Mouse (Mus musculus) right cerebral cortex, postnatal 4 days (tissue): ENCODE data around the gene Zbed5.
"Not testable (repeated sequence)": the region's sequence is repeated elsewhere in the genome, so short reads cannot be mapped to it uniquely, and the experiment has no call there.

Source experiments
- DNase-seq: peaks from one replicate; pipeline ENCODE4 v3.0.0-alpha.2; 2022

Gene Zbed5

DNA sequence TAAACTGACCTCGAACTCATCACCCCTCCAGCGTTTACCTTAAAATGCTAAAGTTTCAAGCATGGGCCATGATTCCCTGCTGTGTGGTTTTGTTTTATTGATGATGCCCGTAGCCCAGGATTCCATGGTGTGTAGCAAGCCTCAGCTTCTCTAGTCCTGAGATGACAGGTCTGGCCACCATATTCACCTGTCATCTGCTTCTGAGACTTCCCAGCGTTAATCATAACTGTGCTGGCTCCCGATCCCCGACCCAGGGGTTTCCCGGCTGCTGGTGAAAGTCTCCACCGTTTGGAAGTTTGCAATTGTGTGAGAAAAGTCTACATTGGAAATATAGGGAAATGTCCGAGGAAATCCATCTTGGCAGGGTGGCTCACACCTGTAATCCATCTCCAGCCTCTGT lies 13.6 kb downstream of the Zbed5 start:
- no peak for DNase-seq

DNA sequence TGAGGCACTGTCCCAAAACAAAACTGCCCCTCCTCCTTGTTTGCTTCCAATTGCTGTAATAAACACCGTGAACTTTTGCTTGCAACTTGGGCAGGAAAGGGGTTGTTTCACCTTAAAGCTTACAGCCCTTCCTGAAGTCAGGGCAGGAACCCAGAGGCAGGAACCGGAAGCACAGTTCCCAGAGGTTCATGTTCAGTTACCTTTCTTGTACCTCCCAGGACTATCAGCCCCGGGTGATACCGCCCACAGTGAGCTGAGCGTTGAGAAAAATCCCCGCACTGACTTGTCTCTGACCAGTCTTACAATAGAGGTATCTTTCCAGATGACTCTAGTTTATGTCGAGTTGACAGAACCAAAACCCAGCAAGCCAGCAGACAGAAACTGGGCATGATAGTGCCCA lies 14.1 kb downstream of the Zbed5 start:
- DNase-seq = no peak

DNA sequence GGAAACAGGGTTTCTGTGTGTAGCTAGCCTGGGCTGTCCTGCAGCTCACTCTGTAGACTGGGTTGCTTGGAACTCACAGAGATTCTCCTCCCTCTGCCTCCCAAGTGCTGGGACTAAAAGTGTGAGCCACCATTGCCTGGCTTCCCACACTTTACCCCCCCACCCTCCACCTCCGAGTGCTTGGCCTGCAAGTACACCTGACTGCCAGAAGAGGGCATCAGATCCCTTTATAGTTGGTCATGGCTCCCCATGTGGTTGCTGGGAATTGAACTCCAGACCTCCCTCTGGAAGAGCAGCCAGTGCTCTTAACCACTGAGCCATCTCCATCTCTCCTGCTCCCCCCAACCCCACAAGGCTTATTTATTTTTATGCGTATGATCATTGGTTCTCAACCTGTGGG lies 18.5 kb downstream of the Zbed5 start:
- no peak for DNase-seq

DNA sequence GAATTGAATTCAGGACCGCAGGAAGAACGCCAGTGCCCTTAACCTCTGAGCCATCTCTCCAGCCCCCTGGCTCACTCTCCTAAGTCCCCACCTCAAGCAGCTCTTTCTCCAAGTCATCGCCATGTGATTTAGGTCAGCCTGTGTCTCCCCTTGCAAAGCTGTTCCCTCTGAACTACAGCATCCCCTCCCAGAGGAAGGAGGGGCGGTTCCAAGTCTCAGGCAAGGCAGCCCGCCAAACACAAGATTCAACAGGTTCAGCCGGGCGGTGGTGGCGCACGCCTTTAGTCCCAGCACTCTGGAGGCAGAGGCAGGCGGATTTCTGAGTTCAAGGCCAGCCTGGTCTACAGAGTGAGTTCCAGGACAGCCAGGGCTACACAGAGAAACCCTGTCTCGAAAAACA lies 20.0 kb downstream of the Zbed5 start:
- not testable (repeated sequence) for DNase-seq

DNA sequence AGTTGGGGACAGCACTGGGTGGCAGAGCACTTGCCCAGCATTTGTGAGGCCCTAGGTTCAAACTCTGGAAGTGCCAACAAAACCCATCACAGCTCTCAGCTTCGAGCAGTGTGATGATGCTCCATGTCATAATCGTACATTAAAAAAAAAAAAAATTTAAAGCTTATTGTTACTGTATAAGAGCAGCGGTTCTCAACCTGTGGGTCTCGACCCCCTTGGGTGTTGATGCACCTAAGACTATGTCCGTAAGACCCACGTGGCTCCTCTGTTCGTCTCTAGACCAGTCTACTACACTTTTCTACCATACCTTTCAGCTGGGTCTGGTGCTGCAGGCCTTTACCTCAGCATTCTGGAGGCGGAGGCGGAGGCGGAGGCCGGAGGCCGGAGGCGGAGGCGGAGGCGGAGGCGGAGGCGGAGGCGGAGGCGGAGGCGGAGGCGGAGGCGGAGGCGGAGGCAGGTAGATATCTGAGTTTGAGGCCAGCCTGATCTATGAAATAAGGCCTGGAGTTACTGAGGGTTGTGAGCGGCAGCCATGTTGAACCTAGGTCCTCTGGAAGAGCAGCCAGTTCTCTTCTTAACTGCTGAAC lies 22.6 kb downstream of the Zbed5 start:
- DNase-seq = no peak

DNA sequence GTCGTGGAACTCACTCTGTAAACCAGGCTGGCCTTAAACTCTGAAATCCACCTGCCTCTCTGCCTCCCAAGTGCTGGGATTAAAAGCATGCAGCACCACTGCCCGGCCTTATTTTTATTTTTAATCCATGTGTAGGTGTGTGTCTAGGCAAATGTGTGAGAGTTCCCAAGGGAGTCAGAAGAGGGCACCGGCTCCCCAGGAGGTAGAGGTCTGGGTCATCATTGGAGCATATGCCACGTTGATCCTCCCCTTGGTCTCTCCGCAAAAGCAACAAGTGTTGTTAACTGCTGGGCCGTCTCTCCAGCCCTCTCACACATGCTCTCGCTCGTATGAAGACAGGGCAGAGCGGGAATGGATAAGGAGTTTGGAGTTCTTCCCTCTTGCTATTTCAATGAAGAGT lies 23.2 kb downstream of the Zbed5 start:
- DNase-seq = no peak

DNA sequence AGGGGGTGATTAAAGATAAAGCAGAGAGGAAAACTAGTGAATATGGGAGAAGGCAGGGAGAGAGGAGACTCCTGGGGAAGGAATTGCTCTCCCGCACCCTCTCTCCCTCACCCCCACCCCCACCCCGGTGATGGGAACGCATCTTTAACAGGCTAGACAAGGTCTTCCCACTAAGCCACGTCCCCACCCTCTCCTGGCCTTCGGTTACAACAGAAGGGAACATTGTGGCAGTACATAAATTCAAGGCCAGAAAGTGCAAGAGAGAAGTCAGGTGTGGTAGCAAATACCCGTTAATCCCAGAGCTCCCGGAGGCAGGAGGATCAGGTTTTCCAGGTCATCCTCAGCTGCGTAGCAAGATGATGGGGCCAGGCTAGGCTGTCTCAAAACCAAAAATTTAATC lies 23.8 kb downstream of the Zbed5 start:
- DNase-seq = no peak

DNA sequence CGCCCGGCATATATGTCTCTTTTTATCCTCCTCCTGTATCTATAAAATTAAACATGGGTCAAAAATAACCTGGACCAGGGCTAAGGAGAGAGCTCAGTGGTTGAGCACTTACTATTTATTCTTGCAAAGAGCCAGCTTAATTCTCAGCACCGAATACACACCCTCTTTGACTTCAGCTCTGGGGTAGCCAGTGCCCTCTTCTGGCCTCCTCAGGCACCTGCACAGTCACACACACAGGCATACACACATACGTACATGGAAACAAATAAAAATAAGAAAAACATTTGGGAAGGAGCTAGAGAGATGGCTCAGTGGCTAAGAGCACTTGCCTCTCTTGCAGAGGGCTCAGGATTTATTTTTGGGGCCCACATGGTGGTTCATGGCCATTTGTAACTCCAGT lies 26.4 kb downstream of the Zbed5 start:
- DNase-seq = no peak

DNA sequence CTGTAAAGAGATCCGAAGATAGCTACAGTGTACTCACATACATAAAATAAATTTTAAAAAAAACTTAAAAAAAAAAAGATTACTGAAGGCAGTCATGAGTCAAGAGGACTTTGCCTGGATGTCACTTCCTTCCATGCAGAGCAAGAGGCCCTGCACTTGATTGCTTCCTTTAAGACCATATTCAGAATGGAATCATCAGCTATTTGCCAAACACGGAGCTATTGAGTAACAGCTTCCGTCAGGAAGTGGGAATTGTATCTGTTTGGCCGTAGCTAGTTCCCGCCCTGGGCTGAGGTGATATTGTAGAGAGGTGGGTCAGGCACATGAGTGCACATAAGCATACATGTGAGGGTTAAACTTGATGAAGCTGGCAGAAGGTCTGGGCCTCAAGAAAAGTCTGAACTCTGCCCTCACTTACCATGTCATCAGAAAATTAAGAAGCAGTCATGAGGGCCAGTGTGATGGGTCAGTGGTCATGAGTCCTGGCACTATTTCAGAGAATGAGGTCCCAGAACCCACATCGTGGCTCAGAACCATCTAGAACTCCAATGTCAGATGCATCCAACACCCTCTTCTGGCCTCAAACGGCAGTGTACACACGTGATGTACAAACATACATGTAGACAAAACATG lies 29.4 kb downstream of the Zbed5 start:
- no peak for DNase-seq

DNA sequence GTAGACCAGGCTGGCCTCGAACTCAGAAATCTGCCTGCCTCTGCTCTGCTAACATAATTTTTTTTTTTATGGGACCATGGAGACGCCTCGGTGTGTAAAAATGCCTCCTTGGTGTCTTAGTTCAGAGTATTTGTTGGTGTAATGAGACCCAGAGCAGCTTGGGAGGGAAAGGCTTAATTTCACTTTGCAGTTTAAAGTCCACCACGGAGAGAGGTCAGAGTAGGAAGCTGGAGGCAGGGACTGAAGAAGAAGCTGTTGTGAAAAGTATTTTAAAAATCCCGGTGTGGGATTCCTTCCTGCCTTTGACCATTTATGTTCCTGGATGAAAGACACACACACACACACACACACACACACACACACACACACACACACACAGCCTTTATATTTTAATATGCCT lies 30.4 kb downstream of the Zbed5 start:
- DNase-seq = no peak

DNA sequence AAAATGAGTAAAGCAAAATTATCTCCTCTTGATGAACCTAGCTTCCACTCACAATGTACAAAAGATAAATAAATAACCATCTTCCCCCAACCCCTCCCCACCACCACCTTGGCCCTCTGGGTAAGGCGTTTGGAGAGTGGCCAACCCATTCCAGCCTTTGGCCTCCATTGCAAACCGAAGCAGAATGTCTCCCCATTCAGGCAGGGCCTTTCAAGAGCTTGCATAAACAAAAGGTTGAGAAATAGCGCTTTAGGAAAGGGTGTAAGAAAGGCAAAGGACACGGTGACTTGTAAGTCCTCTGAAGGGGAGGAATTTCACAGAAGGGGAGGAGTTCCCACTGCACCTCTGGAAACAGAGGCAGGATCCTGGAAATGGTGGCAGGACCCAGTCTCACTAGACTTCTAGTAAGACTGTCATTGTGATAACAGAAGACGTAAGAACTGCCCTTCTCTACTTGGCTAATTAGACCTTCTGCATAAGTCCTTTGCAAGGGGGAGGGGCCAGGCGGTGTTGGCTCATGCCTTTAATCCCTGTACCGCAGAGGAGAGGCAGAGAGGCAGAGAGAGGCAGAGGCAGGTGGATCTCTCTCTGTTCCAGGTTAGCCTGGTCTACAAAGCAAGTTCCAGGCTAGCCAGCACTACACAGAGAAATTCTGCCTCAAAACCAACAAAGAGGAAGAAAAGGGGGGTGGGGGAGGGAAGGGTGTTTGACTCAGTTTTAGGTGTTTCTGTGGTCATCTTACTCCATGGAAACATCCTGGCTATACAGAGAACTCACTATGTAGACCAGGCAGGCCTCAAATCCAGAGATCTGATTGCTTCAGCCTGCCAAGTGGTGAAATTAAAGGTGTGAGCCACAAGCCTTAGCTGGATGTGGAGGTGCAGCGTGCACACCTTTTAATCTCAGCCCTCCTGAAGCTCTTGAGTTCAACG lies 34.7 kb downstream of the Zbed5 start:
- DNase-seq = no peak

DNA sequence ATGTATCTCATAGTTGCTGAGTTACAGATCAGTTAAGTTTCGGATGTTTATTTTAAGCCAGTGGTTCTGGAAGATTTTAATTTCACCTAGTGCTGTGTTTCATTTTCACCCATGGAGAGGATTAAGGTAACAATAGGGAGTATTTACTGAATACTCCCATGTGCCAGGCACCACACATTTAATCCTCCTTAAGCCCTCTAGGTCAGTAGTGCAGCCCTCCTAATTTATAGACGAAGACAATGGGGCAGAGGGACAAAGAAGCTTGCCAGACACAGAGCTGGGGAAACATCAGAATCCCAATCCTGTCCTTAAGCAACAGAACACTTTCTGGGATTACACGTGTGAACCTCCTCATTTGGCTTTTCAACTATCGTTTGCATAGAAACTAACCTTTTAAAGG lies 41.4 kb downstream of the Zbed5 start:
- DNase-seq = no peak

DNA sequence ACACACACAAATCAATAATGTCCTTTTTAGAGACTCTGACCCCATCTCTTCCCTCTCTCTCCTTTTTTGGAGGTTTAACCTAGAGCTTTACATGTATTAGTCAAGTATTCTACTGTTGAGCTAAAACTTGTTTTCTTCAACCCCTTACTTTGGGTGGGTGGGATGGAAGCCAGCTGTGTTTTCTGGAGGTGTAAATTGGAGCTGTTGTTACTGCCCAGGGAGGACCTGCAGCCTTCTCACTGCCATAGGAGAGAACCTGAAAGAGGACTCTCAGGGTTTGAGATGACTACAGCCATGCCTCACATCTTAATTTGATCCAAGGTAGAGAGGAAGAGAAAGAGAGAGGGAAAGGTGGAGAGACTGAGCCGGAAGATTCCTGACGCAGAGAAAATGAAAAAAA lies 44.8 kb downstream of the Zbed5 start:
- DNase-seq = no peak

DNA sequence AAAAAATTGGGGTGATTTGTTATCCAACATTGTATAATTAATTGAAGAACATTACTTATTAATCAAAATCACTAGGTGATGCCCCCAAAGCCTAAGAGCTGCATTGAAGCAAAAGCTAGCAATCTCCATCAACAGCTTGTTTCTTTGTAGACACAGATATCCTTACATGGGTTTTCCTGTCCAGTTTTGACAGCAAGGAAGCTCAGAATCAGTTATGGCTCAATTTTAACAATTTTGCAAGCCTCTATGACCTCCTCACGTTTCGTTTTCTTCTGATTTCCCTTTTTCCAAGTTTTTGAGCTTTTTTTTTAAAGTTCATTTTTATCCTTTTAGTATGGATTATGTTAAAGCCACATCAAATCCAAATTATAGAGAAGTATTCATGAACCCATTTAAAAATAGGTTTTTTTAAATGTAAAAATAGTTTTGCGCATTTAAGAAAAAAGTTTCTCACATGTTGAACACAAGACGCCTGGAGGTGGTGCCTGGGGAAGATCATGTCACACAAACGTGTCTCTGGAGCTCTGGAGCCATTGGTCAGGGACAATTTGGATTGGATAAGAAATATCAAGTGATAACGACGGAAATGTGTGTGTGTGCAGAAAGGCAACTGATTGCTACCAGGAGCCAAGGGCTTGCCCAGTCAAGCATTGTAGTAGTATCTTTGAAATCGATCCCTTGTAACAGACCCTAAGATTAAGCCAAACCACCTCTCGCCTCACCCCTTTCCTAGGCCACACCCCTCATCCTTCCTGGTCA lies 45.4 kb downstream of the Zbed5 start:
- DNase-seq = no peak

DNA sequence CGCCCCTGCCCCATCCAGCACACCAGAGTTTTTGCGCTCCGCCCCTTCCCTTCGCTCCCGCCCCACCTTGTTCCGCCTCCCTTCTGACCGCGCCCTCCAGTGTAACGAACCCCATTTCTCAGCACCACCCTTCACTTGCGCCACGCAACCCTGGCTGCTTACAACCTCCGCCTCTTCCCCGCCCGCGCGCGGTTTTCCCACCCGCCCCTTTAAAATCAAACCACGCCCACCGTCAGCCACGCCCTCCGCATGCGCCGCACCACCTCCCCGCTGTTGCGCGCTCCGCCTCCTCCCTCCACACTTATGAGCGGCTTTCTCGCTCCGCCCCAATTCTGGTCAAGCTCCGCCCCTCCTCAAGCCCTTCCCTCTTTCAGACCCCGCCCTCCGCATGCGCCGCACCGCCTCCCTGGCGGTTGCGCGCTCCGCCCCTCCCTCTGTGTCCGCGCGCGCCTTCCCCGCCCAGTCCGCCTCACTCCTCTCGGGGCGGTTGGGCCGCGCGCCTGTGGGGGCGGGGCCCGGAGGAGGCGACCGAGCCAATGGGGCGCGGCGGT lies 46.0 kb downstream of the Zbed5 start, which contains the start of gene Vkorc1l1:
Gene Vkorc1l1, plus strand, starts transcription at position 476 of the 551 bp plus-strand sequence.
- peak; percentile 98 for DNase-seq

DNA sequence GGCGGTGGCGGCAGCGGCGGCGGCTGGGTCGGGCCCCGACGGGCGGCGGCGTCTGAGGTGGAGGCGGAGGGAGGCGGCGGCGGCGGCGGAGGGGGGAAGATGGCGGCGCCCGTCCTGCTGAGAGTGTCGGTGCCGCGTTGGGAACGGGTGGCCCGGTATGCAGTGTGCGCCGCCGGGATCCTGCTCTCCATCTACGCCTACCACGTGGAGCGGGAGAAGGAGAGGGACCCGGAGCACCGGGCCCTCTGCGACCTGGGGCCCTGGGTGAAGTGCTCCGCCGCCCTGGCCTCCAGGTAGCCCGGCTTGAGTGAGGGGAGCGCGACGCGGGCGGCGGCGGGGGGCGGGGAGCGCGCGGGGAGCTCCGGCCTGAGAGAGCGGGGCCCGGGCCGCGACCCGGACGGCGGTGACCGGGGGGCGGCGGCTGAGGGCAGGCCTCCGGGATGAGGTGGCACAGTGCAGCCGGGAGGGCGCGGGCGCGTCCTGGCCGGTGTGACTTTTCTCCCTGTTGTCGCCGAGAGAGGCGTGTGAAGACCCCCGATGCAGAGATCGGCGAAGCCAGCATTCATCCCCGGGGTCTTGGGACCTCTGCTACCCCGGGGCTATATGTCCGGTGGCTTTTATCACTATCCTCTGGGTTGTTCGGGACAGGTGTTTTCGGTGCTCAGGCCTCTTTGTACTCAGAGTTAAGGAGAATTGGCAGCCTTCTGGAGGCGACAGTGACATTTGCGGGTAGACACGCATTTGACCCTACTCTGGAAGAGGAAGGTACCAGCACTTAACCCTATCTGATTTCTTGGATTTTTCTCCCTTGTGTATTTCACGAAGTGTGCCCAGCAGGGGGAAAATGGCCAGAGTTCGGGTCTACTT lies 46.8 kb downstream of the Zbed5 start:
- DNase-seq = peak; percentile 13

DNA sequence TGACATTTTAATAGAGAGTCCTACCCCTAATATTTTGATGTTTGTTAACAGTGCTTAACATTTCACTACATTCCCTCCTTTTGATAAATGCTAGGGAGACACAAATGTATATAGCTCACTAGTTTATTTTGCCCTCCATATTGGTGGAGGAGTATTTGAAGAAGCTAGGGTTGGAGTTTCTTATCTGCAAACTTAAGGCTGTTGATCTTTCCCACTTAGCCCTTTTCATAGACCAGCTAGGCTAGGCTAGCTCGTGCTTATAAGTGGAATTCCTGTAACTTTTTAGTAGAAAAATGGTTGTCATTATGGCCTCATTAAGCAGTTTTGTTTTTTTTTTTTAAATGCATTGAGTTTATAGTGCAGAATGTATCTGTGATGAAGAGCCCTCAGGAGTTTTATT lies 47.9 kb downstream of the Zbed5 start:
- DNase-seq = no peak

DNA sequence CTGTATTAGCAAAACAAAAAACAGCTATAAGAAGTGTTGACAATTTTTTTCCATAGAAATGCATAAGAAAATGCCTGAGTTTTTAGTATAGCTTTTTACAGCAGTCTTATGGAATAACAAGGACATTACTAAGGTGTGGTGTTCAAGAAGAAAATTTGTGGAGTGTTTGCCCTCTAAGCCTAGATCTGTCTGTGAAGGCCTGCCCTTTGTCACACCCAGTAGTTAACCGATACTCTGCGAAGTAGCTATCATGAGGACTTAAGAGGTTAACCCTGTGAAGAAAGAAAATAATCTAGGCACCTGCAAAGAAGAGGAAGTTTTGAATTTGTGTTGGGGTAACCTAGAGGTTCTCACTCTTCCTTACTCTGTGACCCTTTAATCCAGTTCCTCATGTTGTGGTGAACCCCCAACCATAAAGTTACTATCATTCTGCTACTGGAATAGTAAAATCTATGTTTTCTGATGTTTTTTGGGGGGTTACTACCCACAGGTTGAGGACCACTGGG lies 52.1 kb downstream of the Zbed5 start:
- no peak for DNase-seq

DNA sequence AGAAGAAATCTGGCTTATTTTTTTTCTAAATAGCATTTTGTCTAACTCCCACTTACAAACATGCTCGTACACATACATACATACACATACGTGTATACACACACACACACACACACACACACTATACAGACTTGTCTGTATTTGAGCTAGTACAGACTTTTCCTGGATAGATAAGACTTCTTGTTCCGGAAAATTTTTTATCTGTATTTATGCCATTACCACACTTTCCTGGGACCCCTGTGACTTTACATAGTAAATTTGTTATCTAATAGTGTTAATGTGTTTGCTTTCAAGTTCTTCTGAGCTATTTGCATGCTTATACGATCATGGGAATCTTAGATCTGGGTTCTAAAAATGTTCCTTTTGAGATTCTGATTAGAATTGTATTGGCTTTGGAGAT lies 56.6 kb downstream of the Zbed5 start:
- no peak for DNase-seq
